Mouse (Mus musculus): ENCODE data around the gene Rnf220. TPM values are rescaled to one million over a fixed set of nuclear protein-coding genes. Genes with fewer than 3 reads are reported as not detected.
A peak's percentile ranks its signal among the peaks of the same experiment; 100 is the strongest.
"Not testable (repeated sequence)": the region's sequence is repeated elsewhere in the genome, so short reads cannot be mapped to it uniquely, and the experiment has no call there.

The Rnf220 gene
- polyA plus RNA-seq, 1 experiment from 2014 or later, result 60.0 TPM

GRCm38 (mm10) chr4:117261222-117261621 lies 235.6 kb downstream of the Rnf220 start:
- 80% methylated on average over 2 of the region's 2 CpGs for WGBS
- Histone ChIP-seq H3K27me3 (replicated peaks) (no peaks in the 10 kb centered on the region), H3K4me3 (replicated peaks) (no peak overlapping the region), H3K9me3 (no peaks in the 10 kb centered on the region), H3K36me3 (no peaks in the 10 kb centered on the region), H3K9ac (no peak overlapping the region), H3K4me1 (replicated peaks) (0 out of 2 replicates have a peak, but pooled peaks cover 2% of the 10 kb centered on the region), H3K27ac (no peak overlapping the region), H3K4me2 (replicated peaks) (no peak overlapping the region)
- ATAC-seq, result no peak

DNA sequence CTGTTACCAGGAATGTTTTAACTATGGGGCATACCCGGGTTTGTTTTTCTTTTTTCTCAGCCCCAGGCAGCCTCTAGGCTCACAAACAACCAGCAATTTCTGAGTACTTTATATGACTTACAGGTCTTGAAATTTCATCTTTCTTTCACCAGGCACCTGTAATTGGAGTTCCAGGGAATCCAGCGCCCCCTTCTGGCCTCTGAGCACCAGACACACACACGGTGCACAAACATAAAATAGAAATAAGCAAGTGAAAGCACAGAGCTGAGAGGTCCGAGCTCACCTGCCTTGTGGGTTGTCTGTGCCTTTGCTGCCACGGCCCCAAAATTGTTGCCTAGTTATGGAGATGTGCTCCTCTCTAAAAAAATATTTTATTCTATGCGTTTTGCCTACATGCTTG lies 236.9 kb downstream of the Rnf220 start:
- H3K4me2 ChIP-seq (replicated peaks); H3K4me3 ChIP-seq (replicated peaks); ATAC-seq; H3K4me1 ChIP-seq (replicated peaks); H3K9ac ChIP-seq; H3K27ac ChIP-seq; H3K36me3 ChIP-seq; H3K27me3 ChIP-seq (replicated peaks); H3K9me3 ChIP-seq: not testable (repeated sequence)
- WGBS, result 77% methylated on average over 6 of the region's 6 CpGs

- H3K4me2 ChIP-seq (replicated peaks), result no peak overlapping the region
- no peak overlapping the region for H3K4me3 ChIP-seq (replicated peaks)
- H3K27ac ChIP-seq, result no peak overlapping the region
- ATAC-seq, result no peak
- no peaks in the 10 kb centered on the region for H3K9me3 ChIP-seq
- WGBS, result 67% methylated on average over 6 of the region's 6 CpGs
- H3K9ac ChIP-seq, result 0 out of 2 replicates have a peak overlapping the region, but pooled peaks have one; percentile 9
- H3K36me3 ChIP-seq, result no peaks in the 10 kb centered on the region
- peaks cover 11% of the 10 kb centered on the region; the same call in 1 of the 2 replicates for H3K4me1 ChIP-seq (replicated peaks)
- no peaks in the 10 kb centered on the region for H3K27me3 ChIP-seq (replicated peaks)
These were observed 242.2 kb downstream of the Rnf220 start for GRCm38 (mm10) chr4:117254672-117255071.

DNA sequence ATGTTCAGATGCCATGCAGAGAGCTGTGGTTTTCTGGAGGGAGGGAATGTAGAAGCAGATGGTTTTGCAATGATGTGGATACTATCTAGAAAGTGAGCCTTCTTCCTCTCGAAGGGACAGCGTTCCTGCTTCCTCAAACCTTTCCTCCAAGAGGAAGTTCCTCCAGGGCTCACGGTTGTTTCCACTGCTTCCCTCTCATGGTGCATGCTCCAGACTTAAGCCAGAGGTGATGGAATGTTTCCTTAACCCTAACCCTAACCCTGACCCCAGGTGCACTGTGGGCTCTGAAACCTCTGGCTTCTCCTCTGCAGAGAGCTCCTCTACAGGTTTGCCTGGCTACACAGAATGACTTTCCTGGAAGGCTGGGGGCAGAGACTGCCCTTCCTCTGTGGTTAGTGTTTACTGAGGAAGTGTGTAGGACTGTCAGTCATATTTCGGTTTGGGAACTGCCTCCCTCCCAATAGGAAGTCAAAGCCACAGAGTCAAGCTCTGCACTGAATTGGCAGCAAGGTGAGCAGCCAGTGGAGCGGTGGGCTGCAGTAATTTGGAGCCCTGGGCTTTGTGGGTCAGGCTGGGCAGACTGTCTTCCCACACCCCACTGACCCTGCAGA lies 242.7 kb downstream of the Rnf220 start:
- Histone ChIP-seq H3K4me3 (replicated peaks) (no peak overlapping the region), H3K9me3 (no peaks in the 10 kb centered on the region), H3K4me2 (replicated peaks) (no peak overlapping the region), H3K9ac (no peak overlapping the region), H3K27me3 (replicated peaks) (no peaks in the 10 kb centered on the region), H3K27ac (no peak overlapping the region), H3K4me1 (replicated peaks) (peaks cover 11% of the 10 kb centered on the region; the same call in 1 of the 2 replicates), H3K36me3 (no peaks in the 10 kb centered on the region)
- no peak for ATAC-seq
- WGBS, result 47% methylated on average over 5 of the region's 5 CpGs

DNA sequence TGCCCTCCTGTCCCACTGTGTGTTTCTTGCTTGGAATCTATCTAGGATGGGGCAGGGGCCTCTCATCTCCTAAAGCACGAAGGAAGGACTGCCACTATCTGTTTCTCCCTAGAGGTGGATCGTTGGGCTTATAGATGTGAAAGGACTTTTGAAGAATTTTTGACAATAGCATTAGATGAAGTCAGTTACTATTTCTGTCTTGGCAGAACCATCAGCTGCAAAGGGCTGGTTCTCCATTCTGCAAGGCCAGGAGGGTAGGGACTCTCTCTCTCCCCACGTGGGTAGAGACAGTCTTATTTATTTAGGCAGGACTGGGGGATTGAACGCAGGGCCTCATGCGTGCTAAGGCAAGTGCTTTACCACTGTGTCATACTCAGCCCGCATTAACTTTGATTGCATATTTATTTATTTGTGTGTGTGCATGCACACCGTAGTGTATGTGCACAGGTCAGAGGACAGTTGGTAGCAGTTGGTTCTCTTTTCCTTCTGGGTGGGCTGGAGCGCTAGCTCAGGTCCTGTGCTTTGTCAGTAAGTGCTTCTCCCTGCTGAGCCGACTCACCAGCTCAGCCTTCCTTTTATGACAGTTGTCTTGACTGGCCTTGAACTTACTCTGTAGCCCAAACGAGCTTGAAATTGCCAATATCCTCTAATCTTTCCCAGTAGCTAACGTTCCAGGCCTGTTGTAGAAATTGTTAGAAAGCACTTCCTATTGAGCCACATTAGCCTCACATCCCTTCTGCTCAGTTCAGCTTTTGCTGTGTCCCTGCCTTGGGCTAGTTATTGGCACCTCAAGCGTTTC lies 243.4 kb downstream of the Rnf220 start:
- Histone ChIP-seq H3K9me3 (no peaks in the 10 kb centered on the region), H3K36me3 (no peaks in the 10 kb centered on the region), H3K27ac (no peak overlapping the region), H3K4me2 (replicated peaks) (no peak overlapping the region), H3K9ac (no peak overlapping the region), H3K4me1 (replicated peaks) (peaks cover 11% of the 10 kb centered on the region; the same call in 1 of the 2 replicates), H3K27me3 (replicated peaks) (no peaks in the 10 kb centered on the region), H3K4me3 (replicated peaks) (no peak overlapping the region)
- ATAC-seq, result no peak
- 54% methylated on average over 12 of the region's 12 CpGs for WGBS

DNA sequence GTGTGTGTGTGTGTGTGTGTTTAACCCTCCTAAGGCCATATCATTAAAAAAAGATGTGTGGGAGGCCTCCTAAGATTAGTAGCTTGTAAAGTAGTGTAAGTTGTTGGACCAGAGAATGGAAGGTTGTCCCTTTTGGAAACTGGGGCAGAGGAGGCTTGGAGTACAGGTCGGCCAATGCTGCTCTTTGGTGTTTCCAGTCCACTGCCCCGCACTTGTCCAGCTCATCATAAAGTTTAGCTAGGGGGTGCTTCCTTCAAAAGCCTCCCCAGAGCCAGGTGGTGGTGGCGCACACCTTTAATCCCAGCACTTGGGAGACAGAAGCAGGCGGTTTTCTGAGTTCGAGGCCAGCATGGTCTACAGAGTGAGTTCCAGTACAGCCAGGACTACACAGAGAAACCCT lies 244.1 kb downstream of the Rnf220 start:
- whole genome bisulfite sequencing, result 88% methylated on average over 5 of the region's 5 CpGs

GRCm38 (mm10) chr4:117252351-117252750 lies 244.5 kb downstream of the Rnf220 start:
- Histone ChIP-seq H3K4me1 (replicated peaks) (peaks cover 11% of the 10 kb centered on the region; the same call in 1 of the 2 replicates), H3K9me3 (no peaks in the 10 kb centered on the region), H3K4me2 (replicated peaks) (peak overlapping the region; percentile 83), H3K9ac (peak overlapping the region; percentile 68), H3K27ac (peak overlapping the region; percentile 74; the same call in 1 of the 2 replicates), H3K36me3 (no peaks in the 10 kb centered on the region), H3K27me3 (replicated peaks) (no peaks in the 10 kb centered on the region), H3K4me3 (replicated peaks) (peak overlapping the region; percentile 74)
- ATAC-seq, result peak; percentile 27
- WGBS, result 18% methylated on average over 5 of the region's 5 CpGs

More for the DNA sequence above, 244.1 kb downstream of the Rnf220 start:
- Histone ChIP-seq H3K4me1 (replicated peaks) (peaks cover 11% of the 10 kb centered on the region; the same call in 1 of the 2 replicates), H3K27me3 (replicated peaks) (no peaks in the 10 kb centered on the region), H3K27ac (0 out of 2 replicates have a peak overlapping the region, but pooled peaks have one; percentile 74), H3K4me2 (replicated peaks) (peak overlapping the region; percentile 83; the same call in 1 of the 2 replicates), H3K4me3 (replicated peaks) (no peak overlapping the region), H3K9ac (no peak overlapping the region), H3K9me3 (no peaks in the 10 kb centered on the region), H3K36me3 (no peaks in the 10 kb centered on the region)
- ATAC-seq, result no peak

- Histone ChIP-seq H3K9ac (peak within 1 kb of the TSS; percentile 68), H3K4me3 (replicated peaks) (peak within 1 kb of the TSS; percentile 74), H3K9me3 (no peaks in the 10 kb centered on the region), H3K4me2 (replicated peaks) (peak within 1 kb of the TSS; percentile 83), H3K27me3 (replicated peaks) (no peaks in the 10 kb centered on the region), H3K27ac (peak within 1 kb of the TSS; percentile 74), H3K36me3 (no peaks in the 10 kb centered on the region), H3K4me1 (replicated peaks) (peaks cover 11% of the 10 kb centered on the region; the same call in 1 of the 2 replicates)
- under 1% methylated on average over 42 of the region's 43 CpGs for WGBS
- peak; percentile 100 for ATAC-seq
These were observed 245.0 kb downstream of the Rnf220 start, which contains the start of the genes Tmem53 and Armh1 for GRCm38 (mm10) chr4:117251801-117252316. Tmem53 (plus strand) TSS chr4:117251951. Armh1 (minus strand) TSS chr4:117252125.

DNA sequence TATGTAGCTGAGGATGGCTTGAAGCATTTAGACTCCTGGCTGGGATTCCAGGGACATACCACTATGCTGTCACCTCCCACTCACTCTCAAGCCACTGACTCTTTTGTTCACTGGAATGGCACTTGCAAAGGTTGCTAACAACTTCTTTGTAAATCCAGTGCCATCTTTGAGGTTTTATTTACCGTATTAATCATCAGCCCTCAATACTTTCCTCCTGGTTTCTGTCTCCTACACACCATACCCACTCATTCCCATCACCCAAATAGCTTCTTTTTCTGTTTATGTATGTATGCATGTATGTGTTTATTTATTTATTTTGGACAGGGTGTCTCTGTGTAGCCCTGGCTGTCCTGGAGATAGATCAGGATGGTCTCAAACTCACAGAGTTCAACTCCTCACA lies 245.9 kb downstream of the Rnf220 start:
- H3K27me3 ChIP-seq (replicated peaks), result no peaks in the 10 kb centered on the region
- H3K4me1 ChIP-seq (replicated peaks), result peaks cover 11% of the 10 kb centered on the region; the same call in 1 of the 2 replicates
- H3K27ac ChIP-seq, result no peak overlapping the region
- H3K9me3 ChIP-seq, result no peaks in the 10 kb centered on the region
- H3K4me3 ChIP-seq (replicated peaks), result no peak overlapping the region
- no peak for ATAC-seq
- H3K4me2 ChIP-seq (replicated peaks), result peak overlapping the region; percentile 83
- WGBS, result 83% methylated on average over 1 of the region's 1 CpGs
- no peak overlapping the region for H3K9ac ChIP-seq
- no peaks in the 10 kb centered on the region for H3K36me3 ChIP-seq

DNA sequence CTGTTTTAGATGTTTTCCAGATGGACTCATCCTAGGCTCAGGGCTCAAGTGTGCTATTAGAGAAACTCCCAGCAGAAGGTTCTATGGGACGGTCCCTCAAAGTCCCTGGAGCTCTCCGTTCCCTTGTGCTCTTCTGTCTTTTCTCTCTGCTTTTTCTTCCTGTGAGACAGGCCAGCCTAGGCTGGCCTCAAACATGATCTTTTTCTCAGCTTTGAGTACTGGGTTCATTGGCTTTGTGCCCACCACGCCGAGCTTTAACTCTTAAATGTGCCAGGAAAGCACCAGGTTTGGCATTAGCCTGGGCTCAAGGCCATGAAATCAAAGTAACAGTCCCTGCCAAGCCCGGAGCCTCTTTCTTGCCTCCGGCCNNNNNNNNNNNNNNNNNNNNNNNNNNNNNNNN lies 256.0 kb downstream of the Rnf220 start:
- Histone ChIP-seq H3K4me3 (replicated peaks) (no peak overlapping the region), H3K9me3 (no peaks in the 10 kb centered on the region), H3K9ac (no peak overlapping the region), H3K27ac (no peak overlapping the region), H3K27me3 (replicated peaks) (no peaks in the 10 kb centered on the region), H3K4me2 (replicated peaks) (no peak overlapping the region), H3K4me1 (replicated peaks) (0 out of 2 replicates have a peak, but pooled peaks cover 5% of the 10 kb centered on the region), H3K36me3 (no peaks in the 10 kb centered on the region)
- 75% methylated on average over 6 of the region's 6 CpGs for WGBS
- no peak for ATAC-seq

DNA sequence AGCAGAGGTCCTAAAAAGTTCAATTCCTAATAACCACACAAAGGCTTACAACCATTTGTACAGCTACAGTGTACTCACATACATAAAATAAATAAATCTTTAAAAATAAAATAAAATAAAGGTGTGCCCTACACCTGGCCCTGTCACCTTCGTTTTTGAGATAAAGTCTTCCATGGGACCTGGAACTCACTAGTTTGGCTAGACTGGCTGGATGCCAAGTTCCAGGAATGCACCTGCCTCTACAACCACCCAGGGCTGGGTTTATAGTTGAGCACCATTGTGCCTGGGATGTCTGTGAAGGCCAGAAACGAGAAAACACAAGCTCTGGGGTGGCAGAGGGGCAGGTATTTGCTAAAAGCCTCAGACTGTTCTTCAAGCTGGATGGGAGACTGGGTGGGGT lies 257.7 kb downstream of the Rnf220 start:
- WGBS, result 35% methylated on average over 2 of the region's 2 CpGs
- H3K4me2 ChIP-seq (replicated peaks), result no peak overlapping the region
- no peaks in the 10 kb centered on the region for H3K27me3 ChIP-seq (replicated peaks)
- H3K4me3 ChIP-seq (replicated peaks), result no peak overlapping the region
- H3K9ac ChIP-seq, result no peak overlapping the region
- H3K4me1 ChIP-seq (replicated peaks), result 0 out of 2 replicates have a peak, but pooled peaks cover 5% of the 10 kb centered on the region
- H3K9me3 ChIP-seq, result no peaks in the 10 kb centered on the region
- no peak overlapping the region for H3K27ac ChIP-seq
- no peak for ATAC-seq
- no peaks in the 10 kb centered on the region for H3K36me3 ChIP-seq

- no peaks in the 10 kb centered on the region for H3K9me3 ChIP-seq
- 0 out of 2 replicates have a peak, but pooled peaks cover 3% of the 10 kb centered on the region for H3K4me1 ChIP-seq (replicated peaks)
- no peaks in the 10 kb centered on the region for H3K36me3 ChIP-seq
- no peak overlapping the region for H3K27ac ChIP-seq
- H3K4me3 ChIP-seq (replicated peaks), result no peak overlapping the region
- no peak for ATAC-seq
- WGBS, result 55% methylated on average over 4 of the region's 4 CpGs
- no peak overlapping the region for H3K4me2 ChIP-seq (replicated peaks)
- H3K27me3 ChIP-seq (replicated peaks), result no peaks in the 10 kb centered on the region
- H3K9ac ChIP-seq, result no peak overlapping the region
These were observed 261.0 kb downstream of the Rnf220 start for GRCm38 (mm10) chr4:117235822-117236221.

Measured in intestine, embryonic 15.5 days (tissue).